Mouse (Mus musculus) myocyte (in vitro differentiated cells): ENCODE data around the gene Tifa. TPM values are rescaled to one million over a fixed set of nuclear protein-coding genes. Genes with fewer than 3 reads are reported as not detected.

ENCODE experiments used
- H3K27me3 ChIP-seq: one replicate; pipeline ENCODE4 v1.6.1; 2011; ENCODE audit not compliant: control insufficient read depth, insufficient read depth, insufficient read length
- H3K36me3 ChIP-seq: one replicate; pipeline ENCODE4 v1.6.1; 2011; ENCODE audit not compliant: control insufficient read depth, insufficient read depth
- H3K4me2 ChIP-seq: one replicate; pipeline ENCODE4 v1.6.1; 2011; ENCODE audit warnings: low read depth, control low read depth
- H3K4me3 ChIP-seq: one replicate; pipeline ENCODE4 v1.5.1; 2011; ENCODE audit warnings: mild to moderate bottlenecking, control low read depth, moderate library complexity
- H3K79me2 ChIP-seq: one replicate; pipeline ENCODE4 v1.6.1; 2011; ENCODE audit not compliant: control insufficient read depth, insufficient read depth
- H3ac ChIP-seq: one replicate; pipeline ENCODE4 v1.6.1; 2011; ENCODE audit not compliant: control insufficient read depth, insufficient read length
- CEBPB ChIP-seq: IDR thresholded peaks from 2 replicates; pipeline ENCODE4 v1.6.1; 2011; ENCODE audit warnings: mild to moderate bottlenecking, moderate library complexity; ENCODE audit not compliant: poor library complexity, insufficient read depth, severe bottlenecking
- E2F4 ChIP-seq: IDR thresholded peaks from one replicate; pipeline ENCODE4 v1.6.1; 2011; ENCODE audit warnings: mild to moderate bottlenecking, control low read depth, moderate library complexity; ENCODE audit not compliant: insufficient read depth
- MAX ChIP-seq: IDR thresholded peaks from one replicate; pipeline ENCODE4 v1.6.1; 2011; ENCODE audit warnings: low read depth, mild to moderate bottlenecking, control low read depth
- MYOD1 ChIP-seq, 3 experiments: IDR thresholded peaks; one replicate each; pipeline ENCODE4 v1.6.1; 2011; ENCODE audit warnings: control low read depth in 2 of 3, low read depth in 2 of 3, mild to moderate bottlenecking in 2 of 3, moderate library complexity in 1 of 3; ENCODE audit not compliant: insufficient read length in 2 of 3, control insufficient read depth in 1 of 3
- MYOG ChIP-seq, 3 experiments: IDR thresholded peaks; one replicate each; pipeline ENCODE4 v1.6.1; 2011; ENCODE audit warnings: control low read depth in 2 of 3, low read depth in 2 of 3, mild to moderate bottlenecking in 2 of 3; ENCODE audit not compliant: insufficient read length in 2 of 3, control insufficient read depth in 1 of 3, insufficient read depth in 1 of 3
- POLR2A ChIP-seq: IDR thresholded peaks from one replicate; pipeline ENCODE4 v1.6.1; 2011; ENCODE audit warnings: low read depth, mild to moderate bottlenecking, control low read depth, moderate library complexity; ENCODE audit not compliant: insufficient read length
- POLR2AphosphoS2 ChIP-seq: IDR thresholded peaks from one replicate; pipeline ENCODE4 v1.6.1; 2011; ENCODE audit warnings: low read depth, control low read depth; ENCODE audit not compliant: insufficient read length
- REST ChIP-seq: IDR thresholded peaks from one replicate; pipeline ENCODE4 v1.6.1; 2011; ENCODE audit warnings: mild to moderate bottlenecking, control low read depth, moderate library complexity; ENCODE audit not compliant: insufficient read depth, insufficient read length
- SRF ChIP-seq: IDR thresholded peaks from one replicate; pipeline ENCODE4 v1.6.1; 2011; ENCODE audit warnings: low read depth; ENCODE audit not compliant: control insufficient read depth, insufficient read length
- TCF12 ChIP-seq: IDR thresholded peaks from one replicate; pipeline ENCODE4 v1.6.1; 2011; ENCODE audit warnings: mild to moderate bottlenecking, control low read depth; ENCODE audit not compliant: poor library complexity, insufficient read depth, severe bottlenecking
- TCF3 ChIP-seq: IDR thresholded peaks from one replicate; pipeline ENCODE4 v1.6.1; 2011; ENCODE audit warnings: low read depth, control low read depth; ENCODE audit not compliant: insufficient read length
- USF1 ChIP-seq: IDR thresholded peaks from one replicate; pipeline ENCODE4 v1.6.1; 2011; ENCODE audit warnings: low read depth, mild to moderate bottlenecking, control low read depth, moderate library complexity
- polyA plus RNA-seq: library from polyadenylated mRNA; unstranded; fragments of >200 nt; fragmentation: generic; extraction: Trizol; gene quantifications from one replicate; pipeline ENCODE4 v1.2.1, GENCODE M21; 2012; ENCODE audit warnings: missing spikeins

Gene Tifa
- polyA plus RNA-seq, 1 experiment = 0.85 TPM

DNA sequence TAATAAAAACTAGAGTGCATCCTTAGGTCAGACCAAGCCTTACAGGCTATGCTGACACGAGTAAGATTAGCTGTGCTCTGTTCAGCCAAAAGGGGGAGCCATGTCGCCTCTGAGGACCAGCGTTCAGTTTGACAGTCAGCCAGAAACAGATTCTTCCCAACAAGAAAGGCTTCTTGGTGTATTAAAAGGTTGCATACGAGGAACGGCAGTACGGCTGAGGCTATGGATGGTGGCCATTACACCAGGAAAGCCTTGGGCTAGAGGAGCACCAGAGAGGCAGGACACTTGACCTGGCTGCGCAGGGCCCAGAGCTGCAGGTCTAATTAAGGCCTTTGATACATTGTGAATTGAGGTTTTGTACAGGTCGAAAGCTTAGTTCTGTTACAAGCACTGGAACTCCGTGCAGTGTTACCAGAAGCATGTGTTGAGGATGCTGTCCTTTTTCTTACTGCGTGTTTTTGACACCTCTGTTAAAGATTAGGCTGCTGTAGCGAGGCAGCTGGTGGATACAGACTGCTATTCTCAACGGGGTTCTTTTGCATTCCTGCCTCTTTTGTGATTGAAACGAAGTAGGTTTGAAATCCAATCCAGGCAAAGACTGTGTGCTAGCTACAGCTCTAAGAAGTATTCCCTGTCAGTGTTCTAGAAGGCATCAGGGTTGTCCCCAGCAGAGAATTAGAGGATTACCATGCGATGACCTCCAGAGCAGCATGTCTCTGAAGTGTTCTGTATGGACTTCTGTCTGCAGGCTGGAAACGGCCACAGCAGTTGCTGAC lies 64.0 kb downstream of the Tifa start:
- Histone ChIP-seq H3K36me3 (no peaks in the 10 kb centered on the region), H3K4me2 (peak overlapping the region; percentile 22), H3ac (no peak overlapping the region), H3K79me2 (no peaks in the 10 kb centered on the region), H3K27me3 (no peaks in the 10 kb centered on the region), H3K4me3 (no peak overlapping the region)
- TF ChIP-seq USF1 = no peak
- TF ChIP-seq SRF = no peak
- no peak for TF ChIP-seq E2F4
- TF ChIP-seq POLR2AphosphoS2 = no peak
- no peak for TF ChIP-seq CEBPB
- TF ChIP-seq POLR2A = no peak
- no peak for TF ChIP-seq MYOG (IDR thresholded peaks at IDR 0.05; ENCODE audit: control insufficient read depth in 1 of 3, insufficient read depth in 1 of 3, insufficient read length in 2 of 3, low read depth in 2 of 3)
- TF ChIP-seq TCF3 = no peak
- TF ChIP-seq MAX = no peak
- no peak for TF ChIP-seq MYOD1 (IDR thresholded peaks at IDR 0.05; ENCODE audit: control insufficient read depth in 1 of 3, insufficient read length in 2 of 3, low read depth in 2 of 3)
- no peak for TF ChIP-seq REST
- no peak for TF ChIP-seq TCF12

GRCm38 (mm10) chr3:127861340-127861739 lies 71.7 kb downstream of the Tifa start:
- TF ChIP-seq MYOD1 (IDR thresholded peaks at IDR 0.05; ENCODE audit: control insufficient read depth in 1 of 3, insufficient read length in 2 of 3, low read depth in 2 of 3) (no peak), SRF (no peak), E2F4 (no peak), TCF3 (no peak), CEBPB (no peak), POLR2A (no peak), POLR2AphosphoS2 (no peak), MYOG (IDR thresholded peaks at IDR 0.05; ENCODE audit: control insufficient read depth in 1 of 3, insufficient read depth in 1 of 3, insufficient read length in 2 of 3, low read depth in 2 of 3) (no peak), REST (no peak), MAX (no peak), TCF12 (no peak), USF1 (no peak)
- no peak overlapping the region for H3ac ChIP-seq
- H3K36me3 ChIP-seq = no peaks in the 10 kb centered on the region
- no peak overlapping the region for H3K4me2 ChIP-seq
- H3K4me3 ChIP-seq = no peak overlapping the region
- no peaks in the 10 kb centered on the region for H3K27me3 ChIP-seq
- no peaks in the 10 kb centered on the region for H3K79me2 ChIP-seq

DNA sequence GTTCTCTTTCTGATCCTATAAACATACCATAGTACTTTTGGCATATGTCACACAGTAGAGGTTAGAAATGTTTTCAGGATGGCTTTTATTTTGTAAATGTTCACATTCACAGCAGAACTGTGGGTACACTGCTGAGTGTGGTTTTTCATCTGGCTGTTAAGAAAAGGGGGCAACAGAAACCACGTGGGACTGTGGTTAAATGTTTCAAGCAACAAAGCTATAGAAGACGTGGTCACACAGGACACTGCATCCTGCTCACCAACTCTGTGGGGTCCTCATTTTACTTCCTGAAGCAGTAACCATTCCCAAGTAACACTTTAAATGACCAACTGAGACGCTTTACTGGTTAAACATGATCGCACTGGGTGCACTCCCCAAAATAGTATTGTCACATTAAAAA lies 72.9 kb downstream of the Tifa start:
- Histone ChIP-seq H3ac (no peak overlapping the region), H3K79me2 (no peaks in the 10 kb centered on the region), H3K4me2 (no peak overlapping the region), H3K36me3 (no peaks in the 10 kb centered on the region), H3K4me3 (no peak overlapping the region), H3K27me3 (no peaks in the 10 kb centered on the region)
- TF ChIP-seq MAX (no peak), POLR2A (no peak), POLR2AphosphoS2 (no peak), USF1 (no peak), MYOG (IDR thresholded peaks at IDR 0.05; ENCODE audit: control insufficient read depth in 1 of 3, insufficient read depth in 1 of 3, insufficient read length in 2 of 3, low read depth in 2 of 3) (no peak), TCF3 (no peak), MYOD1 (IDR thresholded peaks at IDR 0.05; ENCODE audit: control insufficient read depth in 1 of 3, insufficient read length in 2 of 3, low read depth in 2 of 3) (no peak), CEBPB (no peak), TCF12 (no peak), E2F4 (no peak), SRF (no peak), REST (no peak)

DNA sequence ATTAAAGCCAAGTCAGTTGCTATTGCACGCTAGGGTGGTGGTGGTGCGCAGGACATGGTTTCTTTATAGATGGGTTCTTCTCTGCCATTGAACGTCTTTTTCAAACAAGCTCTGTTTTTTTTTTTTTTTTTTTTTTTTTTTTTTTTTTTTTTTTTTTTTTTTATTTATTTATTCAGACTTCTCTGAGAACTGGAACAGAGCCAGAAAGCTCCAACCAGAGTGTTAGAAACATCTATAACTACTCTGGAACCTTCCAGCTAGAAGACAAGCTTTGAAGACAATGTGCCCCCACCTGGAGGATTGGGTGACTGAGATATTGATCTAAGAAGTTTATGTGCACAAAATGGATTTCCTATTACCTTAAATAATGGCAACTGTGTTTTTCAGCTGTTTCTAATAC lies 74.0 kb downstream of the Tifa start:
- no peak for TF ChIP-seq MAX
- no peak for TF ChIP-seq REST
- TF ChIP-seq POLR2AphosphoS2 = no peak
- TF ChIP-seq MYOD1 (IDR thresholded peaks at IDR 0.05; ENCODE audit: control insufficient read depth in 1 of 3, insufficient read length in 2 of 3, low read depth in 2 of 3) = no peak
- TF ChIP-seq TCF3 = no peak
- TF ChIP-seq CEBPB = no peak
- no peak for TF ChIP-seq SRF
- TF ChIP-seq TCF12 = no peak
- TF ChIP-seq E2F4 = no peak
- TF ChIP-seq USF1 = no peak
- TF ChIP-seq MYOG (IDR thresholded peaks at IDR 0.05; ENCODE audit: control insufficient read depth in 1 of 3, insufficient read depth in 1 of 3, insufficient read length in 2 of 3, low read depth in 2 of 3) = no peak
- no peak for TF ChIP-seq POLR2A
- no peaks in the 10 kb centered on the region for H3K27me3 ChIP-seq

More for the DNA sequence above, 74.0 kb downstream of the Tifa start:
- Histone ChIP-seq H3K36me3 (no peaks in the 10 kb centered on the region), H3ac (no peak overlapping the region), H3K4me3 (no peak overlapping the region), H3K79me2 (no peaks in the 10 kb centered on the region), H3K4me2 (no peak overlapping the region)
